Mouse (Mus musculus) embryonic facial prominence, embryonic 11.5 days (tissue): ENCODE results near the gene Rpl27. TPM values are rescaled to one million over a fixed set of nuclear protein-coding genes. Genes with fewer than 3 reads are reported as not detected.

Experiments
- ATAC-seq: fragments of 200-750 bp; cut with Nextera tagmentation; replicated peaks from 2 replicates; pipeline ENCODE4 v1.8.0; 2017; ENCODE audit warnings: low read depth; ENCODE audit not compliant: insufficient number of reproducible peaks, low FRiP score, low TSS enrichment
- DNase-seq: peaks from one replicate; pipeline ENCODE4 v3.0.0-alpha.2; 2015; ENCODE audit warnings: low spot score
- H3K27ac ChIP-seq: fragments of 300-500 bp; sonication (generic); replicated peaks from 2 replicates; pipeline ENCODE4 v1.5.1; 2014; ENCODE audit warnings: mild to moderate bottlenecking, low read depth, low read length, control low read depth
- H3K27me3 ChIP-seq: fragments of 300-500 bp; sonication (generic); 2 replicates; pipeline ENCODE4 v1.6.1; 2014; ENCODE audit warnings: mild to moderate bottlenecking, low read length, moderate library complexity, mixed read lengths; ENCODE audit not compliant: control insufficient read depth, insufficient read depth
- H3K36me3 ChIP-seq: fragments of 300-500 bp; sonication (generic); replicated peaks from 2 replicates; pipeline ENCODE4 v1.6.1; 2014; ENCODE audit warnings: low read depth, mild to moderate bottlenecking, low read length, moderate library complexity, mixed read lengths; ENCODE audit not compliant: control insufficient read depth, insufficient read depth
- H3K4me1 ChIP-seq: fragments of 300-500 bp; sonication (generic); 2 replicates; pipeline ENCODE4 v1.6.1; 2014; ENCODE audit warnings: low read length, mixed read lengths; ENCODE audit not compliant: control insufficient read depth, insufficient read depth
- H3K4me2 ChIP-seq: fragments of 300-500 bp; sonication (generic); 2 replicates; pipeline ENCODE4 v1.6.1; 2014; ENCODE audit warnings: low read depth, mild to moderate bottlenecking, control low read depth, low read length, moderate library complexity
- H3K4me3 ChIP-seq: fragments of 300-500 bp; sonication (generic); 2 replicates; pipeline ENCODE4 v1.5.1; 2014; ENCODE audit warnings: low read depth, low read length, control low read depth
- H3K9ac ChIP-seq: fragments of 300-500 bp; sonication (generic); replicated peaks from 2 replicates; pipeline ENCODE4 v1.6.1; 2014; ENCODE audit warnings: mild to moderate bottlenecking, control low read depth, low read length
- H3K9me3 ChIP-seq: fragments of 300-500 bp; sonication (generic); replicated peaks from 2 replicates; pipeline ENCODE4 v1.6.1; 2016; ENCODE audit warnings: mild to moderate bottlenecking, low read length, inconsistent platforms, mixed read lengths; ENCODE audit not compliant: control insufficient read depth
- WGBS: fragments of 180-500 bp; shearing (Covaris S2); extraction: QIAGEN DNeasy Blood & Tissue Kit; methylation state at CpG from one replicate; pipeline ENCODE4 v1.1.7; 2014; 5-methylcytosine and 5-hydroxymethylcytosine counted together
- polyA plus RNA-seq: library from polyadenylated mRNA; unstranded; fragments of >200 nt; fragmentation: Nextera tagmentation; extraction: Ambion mirVana; gene quantifications from 2 replicates; pipeline ENCODE4 v1.2.1, GENCODE M21; 2014

Gene Rpl27
- polyA plus RNA-seq, 1 experiment from 2014 or later, result 435 TPM

DNA sequence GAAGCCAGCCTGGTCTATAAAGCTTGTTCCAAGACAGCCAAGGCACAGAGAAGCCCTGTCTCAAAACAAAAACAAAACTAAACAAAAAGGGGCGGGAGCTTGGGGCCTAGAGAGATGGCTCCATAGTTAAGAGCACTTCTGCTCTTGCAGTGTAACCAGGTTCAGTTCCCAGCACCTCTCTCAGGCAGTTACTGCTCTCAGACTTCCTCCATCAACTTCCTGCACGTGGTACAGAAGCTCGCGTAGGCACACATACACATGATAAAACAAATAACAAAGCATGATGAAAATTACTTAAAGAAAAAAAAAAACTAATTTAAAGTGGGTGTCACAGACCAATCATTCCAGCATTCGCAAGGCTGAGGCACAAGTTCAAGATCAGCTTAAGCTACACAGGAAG lies 21.9 kb upstream of the Rpl27 start:
- no peaks in the 10 kb centered on the region for H3K36me3 ChIP-seq
- H3K4me2 ChIP-seq, result no peak overlapping the region
- H3K9me3 ChIP-seq, result no peaks in the 10 kb centered on the region
- no peaks in the 10 kb centered on the region for H3K27me3 ChIP-seq
- no peak overlapping the region for H3K27ac ChIP-seq
- H3K4me3 ChIP-seq, result no peak overlapping the region
- 86% methylated on average over 5 of the region's 5 CpGs for WGBS
- H3K9ac ChIP-seq, result no peak overlapping the region
- ATAC-seq (no peak), DNase-seq (no peak)
- peaks cover 3% of the 10 kb centered on the region; the same call in 1 of the 2 replicates for H3K4me1 ChIP-seq

DNA sequence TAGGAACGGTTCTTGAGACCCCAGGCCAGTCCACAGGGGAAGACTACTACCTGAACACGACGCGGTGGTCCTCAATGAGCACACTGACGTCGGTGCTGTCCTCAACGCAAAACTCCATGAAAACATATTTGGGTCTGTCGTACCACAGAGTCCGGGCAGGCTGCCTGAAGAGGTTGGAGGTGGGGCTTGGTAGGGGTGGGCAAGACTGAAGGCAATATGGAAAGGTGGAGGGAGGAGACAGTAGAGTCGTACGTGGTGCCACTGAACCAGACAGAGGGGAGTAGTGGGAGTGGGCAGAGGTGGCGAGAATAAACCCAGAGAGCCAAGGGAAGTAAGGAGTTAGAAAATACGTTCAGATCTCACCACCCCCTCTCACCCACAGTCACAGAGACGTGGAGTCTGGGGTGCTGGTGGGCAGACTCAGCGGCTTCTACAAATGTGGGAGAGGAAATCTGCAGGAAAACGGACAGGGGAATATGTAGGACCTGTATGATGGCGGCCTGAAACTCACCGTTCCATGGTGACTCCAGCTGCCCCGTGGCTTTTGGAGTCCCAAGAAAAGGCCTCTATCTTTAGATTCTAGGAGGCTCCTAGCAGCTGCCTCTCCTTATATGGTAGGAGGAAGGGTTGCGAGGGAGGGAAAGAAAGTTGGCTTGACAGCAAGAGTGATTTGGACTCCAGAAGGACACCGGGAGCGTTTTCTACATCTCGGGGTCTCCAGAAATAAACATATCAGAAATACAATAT lies 17.8 kb upstream of the Rpl27 start, which contains the start of gene Gm27029:
Gene Gm27029 (minus strand): TSS at position 692 of the 747 bp plus-strand sequence.
- Histone ChIP-seq H3K9me3 (no peaks in the 10 kb centered on the region), H3K27ac (peak within 1 kb of the TSS; percentile 30), H3K9ac (peak within 1 kb of the TSS; percentile 66), H3K4me1 (no peaks in the 10 kb centered on the region), H3K4me3 (peak within 1 kb of the TSS; percentile 74), H3K4me2 (peak within 1 kb of the TSS; percentile 79), H3K27me3 (no peaks in the 10 kb centered on the region), H3K36me3 (no peaks in the 10 kb centered on the region)
- WGBS, result 4% methylated on average over 23 of the region's 23 CpGs
- peak; percentile 35; the same call in 1 of the 2 replicates for ATAC-seq
- no peak for DNase-seq

DNA sequence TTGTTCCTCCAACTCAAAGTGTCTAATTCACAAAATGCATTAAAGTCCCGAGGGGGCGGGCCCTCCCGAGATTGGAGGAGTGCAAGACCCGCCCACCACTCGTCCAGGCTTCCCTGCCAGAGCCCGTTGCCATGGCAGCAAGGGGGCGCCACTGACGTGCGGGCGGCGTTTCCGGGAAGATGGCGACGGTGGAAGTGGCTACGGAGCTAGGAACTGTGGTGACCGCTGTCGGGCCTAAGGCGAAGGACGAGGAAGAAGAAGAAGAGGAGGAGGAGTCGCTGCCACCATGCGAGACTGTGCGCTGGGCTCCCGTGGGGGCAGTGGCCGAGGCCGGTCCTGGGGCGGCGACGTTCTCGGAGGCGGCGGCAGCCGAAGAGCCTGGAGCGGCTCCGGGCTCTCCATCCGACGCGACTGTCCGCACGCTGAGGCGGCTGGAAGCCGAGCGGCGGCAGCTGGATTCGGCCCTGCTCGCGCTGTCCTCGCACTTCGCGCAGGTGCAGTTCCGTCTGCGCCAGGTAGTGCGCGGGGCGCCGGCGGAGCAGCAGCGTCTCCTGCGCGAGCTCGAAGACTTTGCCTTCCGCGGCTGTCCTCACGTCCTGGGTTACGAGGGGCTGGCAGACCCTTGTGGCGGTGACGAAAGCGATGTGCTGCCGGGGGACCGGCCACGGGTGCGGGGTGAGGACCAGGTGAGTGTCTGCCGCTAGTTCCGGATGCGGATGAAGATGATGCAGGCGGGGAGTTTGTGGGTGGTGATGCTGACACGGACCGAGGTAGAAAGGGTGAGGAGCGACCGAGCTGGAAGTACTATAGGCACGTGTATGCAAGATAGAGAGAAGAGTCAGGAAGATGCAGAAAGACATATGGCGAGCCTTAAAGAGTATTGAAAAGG lies 16.9 kb upstream of the Rpl27 start, which contains the start of the genes Rundc1 and Ptges3l:
Gene Rundc1 (plus strand): TSS at position 161 of the 889 bp plus-strand sequence.
Gene Ptges3l (minus strand): TSS at position 409 of the 889 bp plus-strand sequence.
- Histone ChIP-seq H3K27ac (peak within 1 kb of the TSS; percentile 30), H3K27me3 (no peaks in the 10 kb centered on the region), H3K4me3 (peak within 1 kb of the TSS; percentile 74), H3K4me1 (no peaks in the 10 kb centered on the region), H3K4me2 (peak within 1 kb of the TSS; percentile 79), H3K9me3 (no peaks in the 10 kb centered on the region), H3K9ac (peak within 1 kb of the TSS; percentile 66), H3K36me3 (peaks cover under 1% of the 10 kb centered on the region; the same call in 1 of the 2 replicates)
- peak; percentile 99 for DNase-seq
- ATAC-seq, result peak; percentile 83
- WGBS, result under 1% methylated on average over 76 of the region's 81 CpGs

DNA sequence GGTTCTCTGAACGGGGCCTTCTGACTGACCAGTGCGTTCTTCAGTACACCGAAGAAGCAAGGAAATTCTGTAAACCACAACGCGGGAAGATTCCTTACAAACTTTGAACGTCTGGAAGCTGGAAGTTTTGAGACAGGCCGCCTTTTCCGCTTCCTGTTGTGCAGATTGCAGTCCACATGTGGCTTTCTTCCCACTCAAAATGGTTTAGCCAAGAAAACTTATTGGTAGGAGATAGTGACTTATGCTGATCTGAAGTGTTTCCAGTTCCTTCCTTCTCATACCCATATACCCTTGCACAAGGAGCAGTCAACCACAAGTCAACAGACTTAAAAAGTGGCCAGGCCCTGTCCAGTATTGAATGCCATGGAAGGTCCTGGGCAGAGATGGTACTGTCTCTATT lies 15.9 kb upstream of the Rpl27 start:
- WGBS, result 65% methylated on average over 8 of the region's 8 CpGs
- no peak for ATAC-seq
- H3K9ac ChIP-seq, result no peak overlapping the region
- H3K36me3 ChIP-seq, result peaks cover 2% of the 10 kb centered on the region; the same call in 1 of the 2 replicates
- H3K4me3 ChIP-seq, result peak overlapping the region; percentile 74
- DNase-seq, result no peak
- no peaks in the 10 kb centered on the region for H3K4me1 ChIP-seq
- H3K4me2 ChIP-seq, result peak overlapping the region; percentile 79
- no peaks in the 10 kb centered on the region for H3K9me3 ChIP-seq
- H3K27me3 ChIP-seq, result no peaks in the 10 kb centered on the region
- H3K27ac ChIP-seq, result no peak overlapping the region

- Histone ChIP-seq H3K27me3 (no peaks in the 10 kb centered on the region), H3K4me1 (no peaks in the 10 kb centered on the region), H3K27ac (no peak overlapping the region), H3K36me3 (peaks cover 4% of the 10 kb centered on the region), H3K9ac (no peak overlapping the region), H3K4me3 (no peak overlapping the region), H3K9me3 (no peaks in the 10 kb centered on the region), H3K4me2 (no peak overlapping the region)
- no peak for DNase-seq
- ATAC-seq, result no peak
- WGBS, result 92% methylated on average over 9 of the region's 9 CpGs
Measured at GRCm38 (mm10) chr11:101431327-101431726, 10.8 kb upstream of the Rpl27 start.

DNA sequence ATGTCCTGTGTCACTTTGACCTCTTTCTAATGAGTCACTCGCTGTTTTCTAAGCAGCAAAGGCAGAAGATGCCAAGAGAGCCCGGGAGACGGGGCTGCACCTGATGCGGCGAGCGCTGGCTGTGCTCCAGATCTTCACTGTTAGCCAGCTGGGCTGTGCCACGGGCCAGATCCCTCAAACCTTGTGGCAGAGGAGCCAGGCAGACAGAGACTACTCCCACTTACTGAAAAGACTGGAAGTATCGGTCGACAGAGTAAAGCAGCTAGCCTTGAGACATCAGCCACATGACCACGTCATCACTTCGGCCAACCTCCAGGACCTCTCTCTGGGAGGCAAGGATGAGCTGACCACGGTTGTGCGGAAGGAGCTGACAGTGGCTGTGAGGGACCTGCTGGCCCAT lies 8.7 kb upstream of the Rpl27 start:
- no peak overlapping the region for H3K4me3 ChIP-seq
- DNase-seq (no peak), ATAC-seq (no peak)
- no peak overlapping the region for H3K9ac ChIP-seq
- no peaks in the 10 kb centered on the region for H3K4me1 ChIP-seq
- no peaks in the 10 kb centered on the region for H3K9me3 ChIP-seq
- no peak overlapping the region for H3K27ac ChIP-seq
- no peak overlapping the region for H3K4me2 ChIP-seq
- 92% methylated on average over 13 of the region's 13 CpGs for WGBS
- peaks cover 4% of the 10 kb centered on the region for H3K36me3 ChIP-seq
- no peaks in the 10 kb centered on the region for H3K27me3 ChIP-seq

- no peaks in the 10 kb centered on the region for H3K9me3 ChIP-seq
- no peak overlapping the region for H3K4me2 ChIP-seq
- WGBS, result 85% methylated on average over 4 of the region's 4 CpGs
- H3K36me3 ChIP-seq, result peaks cover 2% of the 10 kb centered on the region
- no peaks in the 10 kb centered on the region for H3K4me1 ChIP-seq
- no peaks in the 10 kb centered on the region for H3K27me3 ChIP-seq
- no peak overlapping the region for H3K4me3 ChIP-seq
- H3K27ac ChIP-seq, result no peak overlapping the region
- H3K9ac ChIP-seq, result no peak overlapping the region
- ATAC-seq (no peak), DNase-seq (no peak)
Measured at GRCm38 (mm10) chr11:101435831-101436230, 6.3 kb upstream of the Rpl27 start.
